Mouse (Mus musculus): Measurements from ENCODE around the gene Gse1. TPM values are rescaled to one million over a fixed set of nuclear protein-coding genes. Genes with fewer than 3 reads are reported as not detected.

Gene Gse1
- polyA plus RNA-seq, 1 experiment = 14.8 TPM

- H3K4me3 ChIP-seq (ENCODE audit: insufficient read depth, low read depth, low read length) = no peak overlapping the region
- no peaks in the 10 kb centered on the region for H3K27me3 ChIP-seq (replicated peaks; ENCODE audit: control insufficient read depth, insufficient read depth, low read length)
- TF ChIP-seq CTCF (conservative IDR thresholded peaks at IDR 0.05; ENCODE audit: insufficient read depth, insufficient read length, low read depth, low read length) (no peak), POLR2A (IDR thresholded peaks at IDR 0.05; ENCODE audit: low read depth, low read length) (no peak)
- H3K27ac ChIP-seq (ENCODE audit: insufficient read depth, low read depth, low read length) = no peak overlapping the region
- no peaks in the 10 kb centered on the region for H3K36me3 ChIP-seq (ENCODE audit: control insufficient read depth, insufficient read depth, low read length)
- 32% methylated on average over 11 of the region's 11 CpGs for WGBS
- DNase-seq = no peak
- H3K4me1 ChIP-seq (ENCODE audit: control insufficient read depth, insufficient read depth, low read length) = no peaks in the 10 kb centered on the region
Measured at GRCm38 (mm10) chr8:120208113-120208512, 20.1 kb upstream of the Gse1 start.

- Histone ChIP-seq H3K4me3 (ENCODE audit: insufficient read depth, low read depth, low read length) (no peak overlapping the region), H3K36me3 (ENCODE audit: control insufficient read depth, insufficient read depth, low read length) (no peaks in the 10 kb centered on the region), H3K27ac (ENCODE audit: insufficient read depth, low read depth, low read length) (no peak overlapping the region), H3K27me3 (replicated peaks; ENCODE audit: control insufficient read depth, insufficient read depth, low read length) (no peaks in the 10 kb centered on the region), H3K4me1 (ENCODE audit: control insufficient read depth, insufficient read depth, low read length) (no peaks in the 10 kb centered on the region)
- no peak for DNase-seq
- TF ChIP-seq POLR2A (IDR thresholded peaks at IDR 0.05; ENCODE audit: low read depth, low read length) (no peak), CTCF (conservative IDR thresholded peaks at IDR 0.05; ENCODE audit: insufficient read depth, insufficient read length, low read depth, low read length) (no peak)
- WGBS = 36% methylated on average over 4 of the region's 4 CpGs
Measured at GRCm38 (mm10) chr8:120211345-120211744, 16.9 kb upstream of the Gse1 start.

GRCm38 (mm10) chr8:120212596-120212995 lies 15.7 kb upstream of the Gse1 start:
- no peaks in the 10 kb centered on the region for H3K27me3 ChIP-seq (replicated peaks; ENCODE audit: control insufficient read depth, insufficient read depth, low read length)
- no peak overlapping the region for H3K4me3 ChIP-seq (ENCODE audit: insufficient read depth, low read depth, low read length)
- TF ChIP-seq CTCF (conservative IDR thresholded peaks at IDR 0.05; ENCODE audit: insufficient read depth, insufficient read length, low read depth, low read length) = no peak
- TF ChIP-seq POLR2A (IDR thresholded peaks at IDR 0.05; ENCODE audit: low read depth, low read length) = no peak
- DNase-seq = no peak
- H3K36me3 ChIP-seq (ENCODE audit: control insufficient read depth, insufficient read depth, low read length) = no peaks in the 10 kb centered on the region
- H3K4me1 ChIP-seq (ENCODE audit: control insufficient read depth, insufficient read depth, low read length) = no peaks in the 10 kb centered on the region
- 98% methylated on average over 7 of the region's 7 CpGs for WGBS
- H3K27ac ChIP-seq (ENCODE audit: insufficient read depth, low read depth, low read length) = no peak overlapping the region

- H3K4me3 ChIP-seq (ENCODE audit: insufficient read depth, low read depth, low read length) = no peak overlapping the region
- TF ChIP-seq CTCF (conservative IDR thresholded peaks at IDR 0.05; ENCODE audit: insufficient read depth, insufficient read length, low read depth, low read length) (no peak), POLR2A (IDR thresholded peaks at IDR 0.05; ENCODE audit: low read depth, low read length) (no peak)
- H3K4me1 ChIP-seq (ENCODE audit: control insufficient read depth, insufficient read depth, low read length) = no peaks in the 10 kb centered on the region
- WGBS = 96% methylated on average over 3 of the region's 3 CpGs
- DNase-seq = no peak
- H3K36me3 ChIP-seq (ENCODE audit: control insufficient read depth, insufficient read depth, low read length) = no peaks in the 10 kb centered on the region
- no peak overlapping the region for H3K27ac ChIP-seq (ENCODE audit: insufficient read depth, low read depth, low read length)
- H3K27me3 ChIP-seq (replicated peaks; ENCODE audit: control insufficient read depth, insufficient read depth, low read length) = no peaks in the 10 kb centered on the region
Measured at GRCm38 (mm10) chr8:120213229-120213628, 15.0 kb upstream of the Gse1 start.

- H3K4me3 ChIP-seq (ENCODE audit: insufficient read depth, low read depth, low read length) = no peak overlapping the region
- no peaks in the 10 kb centered on the region for H3K27me3 ChIP-seq (replicated peaks; ENCODE audit: control insufficient read depth, insufficient read depth, low read length)
- WGBS = 70% methylated on average over 5 of the region's 5 CpGs
- DNase-seq = peak; percentile 56
- no peaks in the 10 kb centered on the region for H3K4me1 ChIP-seq (ENCODE audit: control insufficient read depth, insufficient read depth, low read length)
- no peak for TF ChIP-seq CTCF (conservative IDR thresholded peaks at IDR 0.05; ENCODE audit: insufficient read depth, insufficient read length, low read depth, low read length)
- no peak for TF ChIP-seq POLR2A (IDR thresholded peaks at IDR 0.05; ENCODE audit: low read depth, low read length)
- no peak overlapping the region for H3K27ac ChIP-seq (ENCODE audit: insufficient read depth, low read depth, low read length)
- H3K36me3 ChIP-seq (ENCODE audit: control insufficient read depth, insufficient read depth, low read length) = no peaks in the 10 kb centered on the region
Measured at GRCm38 (mm10) chr8:120213939-120214338, 14.3 kb upstream of the Gse1 start.

GRCm38 (mm10) chr8:120215416-120216141 lies 12.7 kb upstream of the Gse1 start:
- no peak for TF ChIP-seq CTCF (conservative IDR thresholded peaks at IDR 0.05; ENCODE audit: insufficient read depth, insufficient read length, low read depth, low read length)
- no peak for TF ChIP-seq POLR2A (IDR thresholded peaks at IDR 0.05; ENCODE audit: low read depth, low read length)
- Histone ChIP-seq H3K27ac (ENCODE audit: insufficient read depth, low read depth, low read length) (no peak overlapping the region), H3K4me1 (ENCODE audit: control insufficient read depth, insufficient read depth, low read length) (no peaks in the 10 kb centered on the region), H3K36me3 (ENCODE audit: control insufficient read depth, insufficient read depth, low read length) (no peaks in the 10 kb centered on the region), H3K4me3 (ENCODE audit: insufficient read depth, low read depth, low read length) (no peak overlapping the region), H3K27me3 (replicated peaks; ENCODE audit: control insufficient read depth, insufficient read depth, low read length) (no peaks in the 10 kb centered on the region)
- no peak for DNase-seq
- WGBS = 64% methylated on average over 7 of the region's 7 CpGs

GRCm38 (mm10) chr8:120216855-120217830 lies 11.1 kb upstream of the Gse1 start:
- no peak overlapping the region for H3K27ac ChIP-seq (ENCODE audit: insufficient read depth, low read depth, low read length)

More at GRCm38 (mm10) chr8:120216855-120217830, 11.1 kb upstream of the Gse1 start:
- H3K4me1 ChIP-seq (ENCODE audit: control insufficient read depth, insufficient read depth, low read length) = no peaks in the 10 kb centered on the region
- peak; percentile 51 for DNase-seq
- no peaks in the 10 kb centered on the region for H3K36me3 ChIP-seq (ENCODE audit: control insufficient read depth, insufficient read depth, low read length)
- no peaks in the 10 kb centered on the region for H3K27me3 ChIP-seq (replicated peaks; ENCODE audit: control insufficient read depth, insufficient read depth, low read length)
- TF ChIP-seq POLR2A (IDR thresholded peaks at IDR 0.05; ENCODE audit: low read depth, low read length) (no peak), CTCF (conservative IDR thresholded peaks at IDR 0.05; ENCODE audit: insufficient read depth, insufficient read length, low read depth, low read length) (no peak)
- 28% methylated on average over 13 of the region's 13 CpGs for WGBS
- H3K4me3 ChIP-seq (ENCODE audit: insufficient read depth, low read depth, low read length) = no peak overlapping the region

Data from kidney, adult 2 months (tissue).